Mouse (Mus musculus) neural tube, embryonic 10.5 days (tissue): ENCODE measurements around the gene Tenm4.

ENCODE experiments used
- DNase-seq: peaks from one replicate; pipeline ENCODE4 v3.0.0-alpha.2; 2017; ENCODE audit warnings: low spot score; ENCODE audit errors: extremely low spot score

Gene Tenm4

DNA sequence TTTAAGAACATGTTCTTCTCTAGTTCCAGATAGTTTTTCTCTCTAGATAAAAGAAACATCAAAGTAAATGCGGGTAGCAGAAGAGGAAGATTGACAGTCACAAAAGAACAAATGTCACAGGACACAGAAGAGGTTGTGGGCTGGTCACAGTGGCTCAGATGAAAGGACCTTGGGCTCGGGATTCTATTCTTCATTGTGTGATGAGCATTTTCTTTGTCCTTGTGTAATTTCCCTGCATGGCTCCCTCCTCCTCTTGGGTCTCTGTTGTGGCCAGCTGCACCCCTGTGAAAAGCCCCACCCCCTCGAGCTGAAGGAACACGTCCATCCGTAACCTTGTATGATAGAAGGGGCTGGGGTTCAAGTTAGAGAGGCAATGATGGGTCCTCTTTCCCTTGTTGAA is 628.8 kb downstream of the Tenm4 start:
- no peak for DNase-seq

DNA sequence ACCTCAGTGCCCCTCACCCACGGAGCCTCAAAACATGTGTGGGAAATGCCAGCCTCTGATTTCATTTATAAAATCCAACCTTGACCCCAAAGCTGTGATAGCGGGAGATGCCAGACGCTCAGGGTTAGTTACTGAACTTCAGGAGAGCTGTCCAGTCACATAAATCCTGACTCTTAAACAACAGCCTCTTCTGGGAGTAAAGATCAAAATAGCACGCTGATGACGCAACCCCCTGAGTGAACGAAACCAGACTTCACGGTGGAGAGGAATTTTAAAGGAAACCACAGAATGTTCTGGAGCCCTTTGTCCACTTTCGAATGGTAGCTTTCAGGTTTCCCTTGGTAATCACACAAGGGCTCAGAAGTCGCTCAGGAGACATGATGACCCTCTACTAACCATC is 630.3 kb downstream of the Tenm4 start:
- DNase-seq = no peak

DNA sequence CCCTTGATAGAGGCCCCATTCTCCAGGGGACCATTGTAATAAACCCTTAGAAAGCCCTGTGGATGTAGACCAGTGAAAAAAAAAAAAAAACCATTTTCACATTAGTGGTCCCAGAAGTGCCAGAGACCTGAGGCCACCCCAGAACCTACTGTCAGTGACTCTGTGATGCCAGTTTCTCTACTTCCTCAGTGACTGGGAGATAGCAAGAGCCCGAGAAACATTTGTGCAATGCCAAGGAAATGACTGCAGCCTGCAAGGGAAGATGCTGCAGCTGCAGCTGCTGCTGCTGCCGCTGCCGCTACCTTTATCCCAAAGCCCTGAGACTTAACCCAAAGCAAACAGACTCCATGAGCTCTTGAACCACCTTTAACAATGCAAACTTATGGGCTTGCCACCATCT is 631.2 kb downstream of the Tenm4 start:
- DNase-seq = no peak

DNA sequence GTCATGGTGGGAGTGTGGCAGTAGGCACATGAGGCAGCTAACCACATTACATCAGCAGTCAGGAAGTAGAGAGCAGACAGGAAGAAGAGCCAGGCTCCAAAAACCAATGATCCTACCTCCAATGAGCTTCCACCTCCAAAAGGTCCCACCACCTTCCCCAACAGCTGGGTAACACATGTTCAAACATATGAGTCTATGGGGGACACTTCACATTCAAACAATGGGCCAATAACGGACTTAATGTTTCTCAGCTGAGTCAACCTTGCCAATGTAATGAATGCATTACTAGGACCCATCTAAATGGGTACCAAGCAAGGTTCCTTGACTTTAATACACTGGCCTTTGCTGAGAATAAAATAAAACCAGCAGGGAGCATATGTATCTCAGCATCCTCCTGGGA is 635.5 kb downstream of the Tenm4 start:
- DNase-seq = no peak

DNA sequence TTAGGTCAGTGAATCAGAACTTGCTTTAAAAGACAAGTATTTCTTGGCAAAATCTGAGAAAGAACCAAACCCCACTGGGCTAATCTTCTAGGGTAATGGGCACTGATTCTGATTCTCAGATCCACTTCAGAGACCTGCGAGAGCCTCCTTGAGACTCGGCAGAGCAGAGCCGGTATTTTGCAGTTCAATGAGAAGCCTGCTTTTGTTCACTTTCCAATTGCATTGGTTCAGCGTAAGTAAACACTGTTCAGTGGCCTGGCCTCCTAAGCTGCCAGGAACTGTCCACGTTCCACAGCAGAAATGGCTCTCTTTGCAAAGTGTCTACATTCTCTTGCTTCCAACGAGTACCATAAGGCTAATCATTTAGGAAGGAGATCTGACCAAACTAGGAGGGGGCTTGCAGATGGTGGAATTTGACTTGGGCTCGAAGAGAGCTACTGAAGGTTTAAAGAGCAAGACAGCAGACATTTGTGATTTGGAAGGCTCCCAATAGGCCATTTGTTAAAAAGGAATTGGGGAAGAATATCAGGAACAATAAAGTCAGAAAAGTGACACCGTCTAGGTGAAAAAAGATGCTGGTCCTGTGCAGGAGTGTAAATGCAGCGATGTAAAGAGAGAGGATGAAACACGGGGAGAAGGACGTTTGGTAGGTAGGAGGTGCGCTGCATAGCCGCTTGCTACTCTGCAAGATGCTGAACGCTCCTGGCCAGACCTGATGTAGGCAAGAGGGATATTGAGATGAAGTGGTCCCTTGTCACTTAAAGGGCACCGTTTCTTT is 636.4 kb downstream of the Tenm4 start:
- no peak for DNase-seq

DNA sequence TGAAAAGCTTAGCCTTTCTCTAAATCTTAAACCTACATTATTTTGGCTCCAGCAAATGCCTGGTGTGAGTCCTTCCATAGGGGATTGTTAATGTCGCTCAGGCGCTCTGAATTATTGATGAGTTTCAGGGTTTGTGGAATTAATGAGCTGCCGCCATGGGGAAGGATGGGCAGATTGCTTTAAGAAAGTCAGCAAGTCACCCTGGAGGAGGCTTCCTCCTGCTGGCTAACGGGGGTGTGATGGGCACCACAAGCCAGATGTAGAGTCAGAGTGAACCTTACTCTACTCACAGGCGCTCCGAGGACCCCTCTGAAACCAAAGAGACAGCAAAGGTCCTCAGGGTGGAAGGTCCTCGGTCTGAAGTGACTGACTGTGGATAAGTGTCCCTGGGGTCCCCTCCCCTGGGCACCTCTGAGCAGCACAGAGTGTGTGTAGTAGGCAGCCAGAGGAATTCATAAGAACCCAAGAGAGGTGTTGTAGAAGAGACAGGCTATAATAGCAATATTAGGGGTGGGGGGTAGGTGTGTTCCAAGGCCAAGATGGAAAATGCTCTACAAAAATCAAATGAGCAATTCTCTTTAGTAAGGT is 637.1 kb downstream of the Tenm4 start:
- DNase-seq = no peak

DNA sequence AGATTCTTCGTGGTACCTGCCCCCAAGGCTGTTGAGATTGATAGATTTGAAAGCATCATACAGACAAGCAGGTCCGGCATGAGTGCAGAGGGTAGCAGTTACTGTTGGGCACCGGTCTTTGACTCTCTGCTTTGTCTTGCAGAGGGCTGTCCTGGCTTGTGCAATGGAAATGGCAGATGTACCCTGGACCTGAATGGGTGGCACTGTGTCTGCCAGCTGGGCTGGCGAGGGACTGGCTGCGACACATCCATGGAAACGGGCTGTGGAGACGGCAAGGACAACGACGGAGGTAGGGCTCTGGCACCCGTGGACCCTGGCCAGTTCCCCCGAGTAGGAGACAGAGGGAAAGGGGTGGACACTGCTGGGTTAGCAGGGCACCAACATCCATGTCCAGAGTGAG is 640.6 kb downstream of the Tenm4 start:
- no peak for DNase-seq

DNA sequence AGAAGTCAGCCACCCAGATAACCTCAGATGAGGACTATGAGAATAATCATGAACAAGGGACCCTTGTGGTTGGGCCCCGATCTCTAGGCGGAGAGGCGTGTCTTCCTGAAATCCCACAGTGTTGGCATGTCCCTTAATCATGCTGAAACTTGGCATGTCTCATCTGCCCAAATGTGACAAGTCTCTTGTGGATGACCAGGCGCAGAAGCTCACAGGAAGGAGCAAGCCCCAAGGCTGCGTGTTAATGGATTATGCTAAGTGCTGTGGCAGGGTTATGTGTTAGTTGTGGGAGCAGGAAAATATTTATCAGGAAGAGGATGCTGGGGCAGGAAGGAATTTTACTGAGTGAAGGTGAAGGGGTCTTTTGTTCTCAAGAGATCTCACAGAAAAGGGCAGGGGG is 642.0 kb downstream of the Tenm4 start:
- DNase-seq = no peak

DNA sequence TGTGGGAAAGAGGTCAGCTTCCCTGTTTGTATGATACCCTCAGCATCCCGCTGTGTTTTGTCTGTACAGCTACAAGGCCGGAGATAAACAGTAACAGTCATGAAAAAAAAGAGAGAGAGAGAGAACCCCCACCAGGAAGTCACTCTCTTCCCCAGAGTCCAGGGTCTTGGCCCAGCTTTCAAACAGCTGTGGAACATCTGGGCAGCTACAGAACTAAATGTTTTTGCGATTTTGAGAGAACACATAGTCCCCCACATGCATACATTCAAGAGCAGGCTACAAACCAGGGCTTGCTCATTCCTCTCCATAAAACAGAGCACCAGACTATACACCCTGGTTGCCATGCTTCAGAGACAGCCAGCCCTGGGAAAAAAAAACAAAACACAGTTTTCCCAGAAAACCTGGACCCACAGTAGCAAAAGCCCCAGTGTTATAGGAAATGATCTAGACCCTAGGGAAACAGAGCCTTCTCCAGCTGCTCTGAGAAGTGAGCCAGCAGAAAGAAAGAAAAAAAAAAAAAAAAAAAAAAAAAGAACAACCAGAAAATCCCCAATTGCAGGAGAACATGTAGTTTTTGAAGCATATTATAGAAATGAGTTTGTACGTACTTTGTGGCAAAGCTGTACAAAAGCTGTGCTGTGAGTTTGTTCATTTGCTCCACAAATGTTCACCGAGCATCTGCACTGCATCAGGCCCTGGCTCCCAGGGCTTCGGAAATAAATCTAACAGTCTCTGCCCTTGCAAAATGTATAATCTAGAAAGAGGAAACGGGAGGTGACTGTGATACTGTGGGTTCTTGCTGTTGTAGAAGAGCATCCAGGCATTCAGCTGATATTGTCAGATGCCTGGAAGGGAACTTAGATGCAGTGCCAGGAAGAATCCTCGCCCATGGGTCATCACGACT is 642.7 kb downstream of the Tenm4 start:
- DNase-seq = no peak

DNA sequence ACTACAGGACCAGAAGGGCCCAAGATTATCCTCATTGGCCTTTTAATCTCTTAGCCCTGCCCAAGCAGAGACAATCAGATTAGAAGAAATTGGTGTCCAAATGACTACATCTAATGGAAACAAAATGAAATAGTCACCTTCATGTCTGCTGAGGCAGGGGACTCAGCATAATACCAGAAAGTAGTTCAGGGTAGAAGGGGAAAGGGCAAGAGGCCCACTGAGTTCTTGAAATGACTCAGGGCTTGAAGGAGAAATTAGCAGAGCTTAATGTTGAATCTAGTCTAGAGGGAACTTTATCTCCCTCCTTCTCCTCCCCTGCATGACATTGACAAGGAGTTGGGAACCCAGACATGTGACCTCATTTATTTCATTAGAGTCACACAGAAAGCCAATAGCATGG is 643.5 kb downstream of the Tenm4 start:
- no peak for DNase-seq

DNA sequence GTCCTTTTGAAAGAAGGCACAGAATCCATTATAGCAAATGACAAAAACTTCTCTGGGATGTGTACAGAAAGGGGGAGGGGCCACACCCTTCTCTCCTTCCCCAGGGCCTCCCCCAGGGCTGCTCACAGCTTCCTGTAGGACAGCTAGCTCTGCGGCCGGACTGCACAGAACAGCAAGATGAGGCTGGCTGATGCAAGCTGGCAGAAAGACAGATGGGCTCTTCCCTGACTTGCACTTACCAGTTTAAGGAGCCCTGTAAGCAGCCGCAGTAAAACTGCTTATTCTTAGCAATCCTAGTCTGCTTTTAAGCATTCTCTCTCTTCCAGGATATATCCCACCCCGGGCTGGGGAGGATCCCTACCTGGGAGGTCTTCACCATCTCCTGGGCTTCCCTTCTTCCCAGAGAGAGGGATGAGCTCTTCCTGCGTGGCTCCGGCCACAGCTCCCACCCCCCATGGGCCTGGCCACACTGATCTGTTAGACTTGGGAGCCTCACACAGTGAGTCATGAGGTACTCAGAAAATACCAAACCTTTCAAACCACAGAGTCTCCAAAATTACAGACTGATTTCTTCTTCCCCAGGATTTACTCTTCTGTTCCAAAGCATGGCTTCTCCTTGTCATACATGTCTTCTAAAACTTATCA is 646.1 kb downstream of the Tenm4 start:
- DNase-seq = no peak

DNA sequence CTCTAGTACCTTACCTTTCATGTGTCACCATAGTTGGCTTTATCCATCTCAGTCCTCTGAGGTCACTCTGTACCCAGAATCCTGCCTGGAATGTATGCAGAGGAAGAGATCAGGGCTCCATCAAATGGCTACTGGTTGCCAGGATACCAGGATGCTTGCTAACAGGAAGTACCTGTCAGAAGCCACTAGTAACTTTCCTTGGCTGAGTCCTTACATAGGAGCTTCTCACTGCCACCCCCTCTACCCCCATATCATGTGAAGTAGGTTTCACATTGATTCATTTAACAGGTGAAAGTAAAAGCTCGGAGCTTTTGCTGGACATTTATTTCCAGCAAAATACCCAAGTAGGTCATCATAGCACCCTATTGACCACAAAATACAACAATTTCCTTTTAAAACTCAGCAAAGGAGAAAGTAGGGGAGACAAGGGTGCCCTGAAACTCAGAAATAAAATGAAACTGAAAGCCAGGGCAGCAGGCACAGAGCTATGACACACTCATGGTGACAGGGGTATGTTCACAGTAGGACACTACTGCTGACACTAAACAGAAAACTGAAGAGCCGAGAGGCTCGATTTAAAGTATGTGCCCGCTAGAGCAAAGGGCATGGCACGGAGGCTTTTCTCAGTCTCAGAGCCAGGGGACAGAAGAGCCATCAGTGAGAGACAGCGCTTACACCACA is 647.3 kb downstream of the Tenm4 start:
- no peak for DNase-seq

DNA sequence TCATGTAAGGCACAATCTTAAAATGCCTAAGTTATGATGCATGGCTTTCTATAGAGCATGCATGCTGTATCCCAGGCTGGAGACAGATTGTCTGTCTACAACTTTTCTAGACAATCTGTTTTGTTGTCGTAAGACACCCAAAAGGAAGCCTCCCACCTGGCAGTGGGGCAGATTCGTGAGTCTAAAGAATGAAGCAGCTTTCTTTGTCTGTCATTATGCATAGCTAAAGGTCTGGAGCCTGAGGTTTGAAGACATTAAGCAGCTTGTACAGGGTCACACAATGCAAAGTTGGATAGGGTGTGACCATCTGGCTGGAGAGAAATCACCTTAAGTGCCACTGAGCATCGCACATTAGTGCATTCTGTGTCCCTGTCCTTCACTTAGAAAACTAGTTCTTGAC is 648.5 kb downstream of the Tenm4 start:
- no peak for DNase-seq

DNA sequence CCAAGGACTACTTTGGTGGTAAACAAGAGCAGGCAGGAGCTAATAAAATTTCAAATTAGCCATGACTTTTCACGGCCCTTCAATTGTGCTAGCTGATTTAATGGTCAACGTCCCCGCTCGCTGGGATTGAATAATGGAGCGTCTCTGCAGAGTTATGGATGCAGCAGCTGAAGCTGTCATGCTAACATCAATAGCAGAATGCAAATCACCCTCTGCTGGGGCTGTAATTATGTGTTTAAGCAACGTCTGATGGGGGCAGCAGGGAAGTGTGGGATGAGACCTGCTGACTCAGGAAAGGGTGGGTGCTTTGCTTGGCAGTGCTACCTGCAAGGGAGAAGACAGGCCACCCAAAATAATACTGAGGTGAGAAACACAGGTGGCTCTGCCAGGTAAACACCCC is 649.3 kb downstream of the Tenm4 start:
- no peak for DNase-seq

DNA sequence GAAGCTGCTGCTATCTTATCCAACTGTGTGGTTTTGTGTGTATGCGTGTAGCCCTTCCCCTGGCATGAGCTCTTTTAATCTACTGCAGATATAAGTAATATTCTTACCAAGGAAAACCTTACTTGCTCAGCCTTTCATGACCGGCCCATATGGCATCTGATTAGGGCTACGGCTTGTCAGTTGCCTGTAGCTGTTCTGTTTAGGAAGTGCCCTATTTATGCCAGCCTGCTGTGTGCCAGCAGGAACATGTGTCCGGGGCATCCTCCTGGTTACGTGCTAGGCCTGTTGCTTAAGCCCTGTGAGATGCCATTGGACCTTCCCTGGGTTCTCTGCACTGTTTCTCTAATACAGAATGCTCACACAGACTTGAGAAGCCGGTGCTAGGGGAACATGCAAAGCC is 655.1 kb downstream of the Tenm4 start:
- DNase-seq = no peak

DNA sequence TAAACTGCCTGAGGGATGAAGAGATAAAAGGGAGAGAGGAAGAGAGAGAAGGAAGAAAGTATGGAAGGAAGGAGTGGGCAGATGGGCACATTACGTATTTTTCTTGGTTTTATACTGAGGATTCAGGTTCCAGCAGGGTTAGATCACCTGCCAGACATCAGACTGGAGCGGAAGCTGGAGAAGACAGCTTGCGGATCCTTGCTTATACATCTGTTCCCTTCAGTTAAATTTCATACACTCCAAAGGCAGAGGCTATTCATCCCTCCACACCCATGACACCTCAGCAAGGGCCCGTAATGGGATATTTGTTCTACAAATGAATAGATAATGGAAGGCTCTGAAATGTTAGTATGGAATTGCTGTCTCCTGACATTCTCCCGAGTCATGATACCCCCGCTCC is 655.6 kb downstream of the Tenm4 start:
- DNase-seq = no peak

DNA sequence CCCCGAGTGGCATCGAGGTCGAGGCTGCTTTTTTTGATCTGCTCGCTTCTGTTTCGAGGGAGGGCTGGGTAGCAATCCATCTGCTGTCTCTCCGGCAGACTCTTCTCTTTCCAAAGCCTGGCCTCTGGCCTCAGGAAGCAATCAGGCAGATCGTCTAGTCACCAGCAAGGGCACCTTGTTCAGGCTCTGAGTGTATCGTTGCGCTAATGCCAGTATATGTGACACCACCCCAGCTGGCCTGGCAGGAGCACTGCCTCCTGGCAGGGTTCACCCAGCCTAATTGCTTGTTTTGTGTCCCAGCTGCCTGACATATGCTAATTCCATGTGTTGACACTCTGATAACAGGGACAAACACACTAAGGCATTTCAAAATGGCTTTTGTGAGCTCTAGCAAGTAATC is 661.5 kb downstream of the Tenm4 start:
- DNase-seq = no peak

DNA sequence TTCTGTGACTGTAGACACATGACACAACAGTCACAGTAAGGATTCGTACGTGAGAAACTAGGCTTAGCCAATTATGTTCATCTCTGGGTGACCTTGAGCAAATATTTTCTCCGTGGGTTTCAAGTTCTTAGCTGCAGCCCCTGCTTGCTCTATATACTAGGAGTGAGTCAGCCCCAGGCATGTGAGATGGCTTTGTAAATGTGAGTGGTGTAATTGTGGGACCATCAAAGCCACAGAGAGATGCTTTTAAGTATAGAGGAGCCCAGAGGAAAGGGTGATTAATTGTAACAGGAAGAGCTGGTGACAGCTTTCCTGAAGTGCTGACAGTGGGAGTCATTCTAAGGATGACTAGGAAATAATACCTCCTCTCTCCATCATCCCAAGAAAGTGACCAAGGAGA is 662.0 kb downstream of the Tenm4 start:
- no peak for DNase-seq

DNA sequence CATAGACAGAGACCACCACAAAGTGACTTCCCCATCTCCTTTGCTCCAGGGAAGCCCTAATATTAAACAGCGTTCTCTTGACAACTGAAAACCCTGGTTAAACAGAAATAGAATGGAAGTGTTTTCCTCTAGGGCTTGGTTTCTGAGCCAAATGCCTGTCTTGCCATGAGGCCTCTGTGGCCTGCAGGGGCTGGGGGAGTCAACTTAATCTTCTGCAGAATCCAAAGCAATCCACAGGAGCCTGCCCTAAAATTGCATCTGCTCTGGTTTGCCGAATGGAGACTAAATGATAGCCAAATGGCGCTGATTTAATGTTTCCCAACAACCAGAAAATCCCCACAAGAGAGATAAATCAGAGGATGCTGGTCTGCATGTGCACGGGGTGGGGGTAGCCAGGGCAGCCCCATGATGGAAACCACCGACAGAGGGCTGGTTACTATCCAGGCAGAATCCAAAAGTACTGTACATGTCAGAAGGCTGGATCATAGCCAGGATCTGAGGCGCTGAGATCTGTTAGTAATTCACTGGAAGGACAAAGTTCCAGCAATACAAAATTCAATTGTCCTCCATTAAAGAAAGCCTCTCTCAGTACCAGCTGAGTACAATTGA is 663.7 kb downstream of the Tenm4 start:
- DNase-seq = no peak

DNA sequence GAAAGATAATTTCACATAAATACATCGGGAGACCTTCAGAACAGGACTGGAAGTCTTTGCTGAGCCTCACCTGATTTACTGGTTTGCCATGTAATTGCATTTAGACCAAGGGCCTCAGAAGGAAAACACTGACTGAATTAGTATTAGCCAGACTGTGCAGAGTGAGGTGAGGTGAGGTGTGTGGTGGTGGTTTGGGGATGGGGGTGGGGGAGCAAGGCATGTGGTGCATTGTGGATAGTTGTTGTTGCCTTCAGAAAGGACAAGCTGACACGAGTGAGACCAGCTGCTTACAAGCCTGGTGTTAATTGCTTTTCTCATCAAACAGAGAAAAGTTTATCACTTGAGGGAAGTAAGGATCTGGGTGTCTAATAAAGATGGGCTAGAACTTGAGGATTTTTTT is 664.3 kb downstream of the Tenm4 start:
- no peak for DNase-seq

DNA sequence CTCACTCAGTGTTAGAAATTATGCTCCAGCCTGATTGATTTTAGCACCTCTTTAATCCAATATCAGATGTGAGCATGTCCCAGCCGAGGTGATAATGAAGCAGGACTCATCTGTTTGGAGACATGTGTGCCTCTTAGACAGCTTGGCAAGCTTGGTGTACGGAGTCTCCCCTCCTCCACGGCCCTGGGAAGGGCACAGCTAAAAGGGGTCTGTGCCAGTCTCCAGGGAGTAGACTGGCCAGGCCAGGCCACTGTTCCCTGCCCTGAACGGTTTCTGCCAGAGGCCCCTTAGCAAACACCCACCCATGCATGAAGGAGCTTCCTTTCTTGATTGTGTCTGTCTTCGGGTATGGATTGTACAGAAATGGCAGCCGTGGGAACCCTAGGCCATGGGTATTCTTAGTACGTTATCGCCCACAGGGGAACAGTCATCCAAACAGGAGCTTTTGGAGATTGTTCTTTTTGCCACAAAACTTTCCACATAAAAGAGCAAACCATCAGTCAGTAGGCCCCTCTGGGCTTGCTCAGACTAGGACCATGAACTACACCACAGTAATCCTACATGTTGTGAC is 667.3 kb downstream of the Tenm4 start:
- DNase-seq = no peak
